Mouse (Mus musculus): ENCODE measurements at regions not wholly inside any gene's neighbourhood (a gene's known extent, or its start where the extent isn't known, plus 50 kb on each side); places are given as distances from the start of the nearest gene placed in this dataset.

DNA sequence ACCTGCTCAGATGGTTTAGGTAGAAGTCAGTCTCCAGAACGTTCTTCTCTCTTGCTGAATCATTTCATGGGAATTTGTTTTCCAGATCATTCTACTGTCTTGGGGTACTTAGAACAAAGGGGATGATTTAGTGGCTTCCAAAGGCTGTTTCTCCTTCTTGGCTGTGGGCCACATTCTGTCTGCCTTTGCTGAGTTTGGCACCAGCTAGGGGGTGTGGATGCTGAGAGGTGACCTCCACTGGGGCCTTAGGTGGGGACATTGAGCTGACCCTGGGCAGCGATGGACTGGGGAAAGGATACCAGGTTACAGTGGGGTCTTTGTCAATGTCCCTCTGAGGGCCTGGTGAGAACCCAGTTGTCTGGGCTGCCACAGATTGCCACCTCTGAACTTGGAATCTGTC, 118.4 kb downstream of the Gadd45g start:
- no peak for TF ChIP-seq POLR2A (IDR thresholded peaks at IDR 0.05; ENCODE audit: control insufficient read depth, low read depth, low read length)
- no peak for TF ChIP-seq CTCF (IDR thresholded peaks at IDR 0.05; ENCODE audit: control insufficient read depth, insufficient read depth, insufficient replicate concordance, low read depth, low read length)
